Mouse (Mus musculus) megakaryocyte, adult 5-6 weeks (primary cell): Measurements from ENCODE around the gene Asb6. TPM values are rescaled to one million over a fixed set of nuclear protein-coding genes. Genes with fewer than 3 reads are reported as not detected.
A peak's percentile ranks its signal among the peaks of the same experiment; 100 is the strongest.

Experiments used
- ATAC-seq: 2 replicates; pipeline ENCODE4 v1.8.0; 2016; ENCODE audit warnings: mild to moderate bottlenecking, inconsistent platforms; ENCODE audit not compliant: poor library complexity, severe bottlenecking
- total RNA-seq, 2 experiments: library from RNA; stranded (forward) in 1 of 2; stranded (reverse) in 1 of 2; fragments of 153-499, 151-499 nt in 1 of 2; fragments of 221-1000, 200-1000 nt in 1 of 2; gene quantifications; 2 replicates each; pipeline versions ENCODE4 v1.2.3 to v1.2.4; 2015 to 2017

The Asb6 gene
- total RNA-seq, 2 experiments from 2014 or later = 4.3 to 17.1 TPM

- no peak for ATAC-seq
Measured at GRCm38 (mm10) chr2:30799456-30799855, 30.7 kb downstream of the Asb6 start.

- peak; percentile 39 for ATAC-seq
Measured at GRCm38 (mm10) chr2:30796382-30796781, 33.8 kb downstream of the Asb6 start.

- ATAC-seq = no peak
Measured at GRCm38 (mm10) chr2:30795889-30796275, 34.3 kb downstream of the Asb6 start.

- ATAC-seq = no peak
Measured at GRCm38 (mm10) chr2:30795271-30795888, 34.8 kb downstream of the Asb6 start.

GRCm38 (mm10) chr2:30794179-30795108, 35.7 kb downstream of the Asb6 start:
- ATAC-seq = peak; percentile 89

GRCm38 (mm10) chr2:30792061-30792460, 38.1 kb downstream of the Asb6 start:
- ATAC-seq = no peak

- no peak for ATAC-seq
Measured at GRCm38 (mm10) chr2:30787466-30787865, 42.7 kb downstream of the Asb6 start.

GRCm38 (mm10) chr2:30784078-30784994, 45.8 kb downstream of the Asb6 start:
- ATAC-seq = no peak

- ATAC-seq = no peak
Measured at GRCm38 (mm10) chr2:30783346-30783745, 46.8 kb downstream of the Asb6 start.

GRCm38 (mm10) chr2:30782312-30783290, 47.5 kb downstream of the Asb6 start:
- no peak for ATAC-seq

GRCm38 (mm10) chr2:30779241-30779640, 50.9 kb downstream of the Asb6 start:
- no peak for ATAC-seq

- no peak for ATAC-seq
Measured at GRCm38 (mm10) chr2:30778235-30778634, 51.9 kb downstream of the Asb6 start.

GRCm38 (mm10) chr2:30777266-30777665, 52.9 kb downstream of the Asb6 start:
- ATAC-seq = no peak

- ATAC-seq = no peak
Measured at GRCm38 (mm10) chr2:30775955-30776354, 54.2 kb downstream of the Asb6 start.

- ATAC-seq = no peak
Measured at GRCm38 (mm10) chr2:30773313-30774005, 56.7 kb downstream of the Asb6 start.
